Mouse (Mus musculus): ENCODE data around the gene Pld3.

The Pld3 gene

GRCm38 (mm10) chr7:27483860-27484259 is 69.2 kb downstream of the Pld3 start:
- DNase-seq, result no peak

Data from B cell, adult 2 months (primary cell).